Mouse (Mus musculus): ENCODE results near the gene Ier5.

Gene Ier5

DNA sequence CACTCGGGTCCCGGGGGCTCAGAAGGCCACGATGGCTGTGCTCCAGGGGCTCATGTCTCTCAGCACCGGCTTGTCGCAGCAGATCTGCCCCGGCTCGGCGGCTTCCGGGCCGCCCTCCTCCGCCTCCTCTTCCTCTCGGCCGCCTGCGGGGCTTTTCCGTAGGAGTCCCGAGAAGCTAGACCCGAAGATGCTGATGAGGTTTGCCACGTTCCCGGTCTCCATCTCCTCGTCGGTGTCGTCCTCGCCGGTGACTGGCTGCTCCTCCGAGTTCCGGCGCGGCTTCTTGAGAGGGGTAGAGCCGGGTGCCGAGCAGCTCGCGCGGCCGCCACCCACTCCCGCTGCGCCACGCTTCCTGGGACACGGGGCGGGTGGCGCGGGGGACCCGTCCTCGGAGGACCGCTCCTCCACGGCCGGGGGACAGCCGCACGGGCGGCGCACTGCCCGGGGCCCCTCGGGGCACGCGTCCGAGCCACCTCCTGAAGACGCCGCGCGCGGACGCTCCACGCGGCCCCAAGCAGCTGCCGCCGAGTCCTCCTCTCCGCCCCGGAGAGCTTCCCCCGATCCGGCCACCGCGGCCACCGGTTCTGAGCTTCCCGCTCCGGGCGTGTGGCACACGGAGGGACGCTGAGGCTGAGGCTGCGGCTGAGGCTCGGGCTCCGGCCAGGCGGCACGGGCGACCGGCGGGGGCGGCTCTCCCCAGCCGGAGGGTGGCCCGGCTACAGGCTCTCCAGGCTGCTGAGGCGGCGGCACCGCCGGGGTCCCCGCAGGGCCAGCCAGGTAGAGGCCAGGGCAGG is 753 bp downstream of the Ier5 start:
- peak; percentile 60 for DNase-seq (ENCODE audit: low spot score)

DNA sequence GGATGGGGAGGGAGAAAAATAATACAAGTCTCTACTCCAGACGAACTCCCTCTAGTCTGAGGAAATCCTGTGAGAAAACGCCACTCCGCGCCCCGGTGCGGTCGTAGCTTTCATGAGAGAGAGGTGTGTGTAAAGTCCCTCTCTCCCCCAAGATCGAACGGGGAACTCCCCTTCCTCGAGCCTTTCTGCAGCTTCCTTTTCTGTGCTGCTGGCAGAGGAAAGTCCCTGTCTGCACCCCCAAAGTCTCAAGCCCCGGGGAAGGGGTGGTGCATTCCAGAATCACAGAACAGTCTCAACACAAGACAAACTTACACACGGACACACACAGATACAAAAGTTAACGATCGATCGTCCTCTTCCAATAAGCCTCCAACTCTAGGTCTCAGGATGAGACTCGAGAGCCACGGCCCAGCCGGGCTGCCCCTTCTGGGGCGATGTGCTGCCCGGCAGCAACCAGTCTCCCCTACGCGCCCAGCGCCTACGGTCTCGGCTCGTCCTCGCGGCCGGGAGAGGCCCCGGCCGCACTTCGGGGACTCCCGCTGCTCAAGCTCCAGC is 1.4 kb downstream of the Ier5 start:
- peak; percentile 23 for DNase-seq (ENCODE audit: low spot score)

DNA sequence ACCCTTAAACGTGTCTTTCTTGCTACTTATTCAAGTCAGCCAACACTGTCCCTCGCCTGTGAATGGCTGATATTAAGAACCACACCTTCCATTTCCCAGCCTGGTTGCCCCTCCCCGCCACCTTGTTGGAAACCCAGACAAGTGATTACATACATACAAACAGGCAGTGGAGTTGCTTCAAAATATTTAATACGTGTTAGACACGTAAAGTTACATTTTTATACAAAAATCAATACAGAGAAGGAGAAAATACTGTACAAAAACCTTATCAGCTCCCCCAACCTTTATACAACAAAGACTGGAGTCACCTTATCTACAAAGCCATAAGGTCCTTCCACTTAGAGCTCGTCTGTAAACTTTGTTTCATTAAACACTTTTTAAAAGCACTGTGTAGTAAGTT is 2.1 kb downstream of the Ier5 start:
- no peak for DNase-seq (ENCODE audit: low spot score)

DNA sequence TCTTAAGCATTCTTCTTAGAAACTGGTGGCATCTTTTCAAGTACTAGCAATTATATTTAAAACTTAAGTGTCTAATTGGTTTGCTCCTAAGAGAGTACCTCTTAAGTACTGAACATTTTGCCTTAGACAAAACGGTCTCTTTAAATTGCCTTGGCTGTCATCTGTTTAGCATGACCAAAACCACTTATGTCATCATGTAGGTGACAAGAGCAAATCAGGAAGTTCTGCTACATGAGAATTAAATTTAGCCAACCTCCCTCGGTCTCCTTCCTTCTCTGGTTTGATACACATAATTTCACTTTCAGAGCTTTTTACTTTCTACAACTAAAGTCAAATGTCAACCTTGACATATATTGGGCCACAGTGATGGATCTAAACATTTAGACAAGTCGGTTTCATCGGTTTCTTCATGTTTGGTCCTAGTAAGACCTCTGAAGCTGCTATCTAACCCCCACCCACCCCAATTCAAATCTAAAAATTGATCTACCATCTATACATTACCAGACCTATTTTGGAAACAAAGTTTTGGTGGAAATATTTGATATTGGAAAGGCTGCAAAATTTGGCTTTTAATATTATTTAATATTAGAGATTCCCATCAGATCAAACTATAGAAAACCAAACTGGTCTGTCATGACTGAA is 2.7 kb downstream of the Ier5 start:
- no peak for DNase-seq (ENCODE audit: low spot score)

GRCm38 (mm10) chr1:155093971-155094707 is 5.3 kb downstream of the Ier5 start:
- no peak for DNase-seq (ENCODE audit: low spot score)

- no peak for DNase-seq (ENCODE audit: low spot score)
Measured at GRCm38 (mm10) chr1:155093145-155093791, 6.2 kb downstream of the Ier5 start.

- DNase-seq (ENCODE audit: low spot score) = peak; percentile 42
Measured at GRCm38 (mm10) chr1:155091842-155092800, 7.3 kb downstream of the Ier5 start.

GRCm38 (mm10) chr1:155091374-155091841 is 8.0 kb downstream of the Ier5 start:
- no peak for DNase-seq (ENCODE audit: low spot score)

DNA sequence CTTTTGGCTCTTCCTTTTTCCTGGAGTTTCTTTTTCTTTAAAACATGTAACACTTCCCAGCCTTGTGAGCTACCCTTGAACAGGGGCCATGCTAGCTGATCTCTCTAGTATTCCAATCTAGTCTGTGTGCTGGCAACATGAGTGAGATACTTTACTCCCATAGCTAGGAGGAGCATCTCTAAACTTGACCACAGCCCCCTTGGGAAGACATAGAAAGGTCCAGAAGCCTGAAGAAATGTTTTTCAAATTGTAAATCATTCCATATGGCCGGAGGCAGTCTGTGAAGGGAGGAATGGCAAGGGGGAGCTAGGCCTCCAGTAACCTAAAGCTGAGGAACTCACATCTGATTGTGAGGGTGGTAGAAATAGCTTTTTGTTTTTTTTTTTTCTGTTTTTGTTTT is 8.7 kb downstream of the Ier5 start:
- DNase-seq (ENCODE audit: low spot score) = no peak

DNA sequence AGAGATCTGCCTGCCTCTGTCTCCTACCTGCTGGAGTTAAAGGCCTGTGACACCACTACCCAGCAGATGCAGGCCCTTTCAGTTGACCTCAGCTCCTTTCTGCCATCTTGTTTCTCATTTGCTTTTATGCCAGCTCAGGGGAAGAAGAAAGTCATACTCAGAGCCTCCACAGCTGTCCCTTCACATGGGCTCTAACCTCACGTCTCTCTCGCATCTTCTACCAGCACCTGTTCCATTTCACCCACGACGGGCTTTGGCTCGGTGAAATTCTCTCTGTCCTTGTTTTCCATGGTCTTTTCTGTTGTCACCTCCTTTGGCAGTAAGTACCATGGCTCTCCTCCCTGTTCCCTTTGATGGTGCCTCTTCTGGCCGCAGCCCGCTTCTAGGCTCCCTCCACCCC is 9.1 kb downstream of the Ier5 start:
- DNase-seq (ENCODE audit: low spot score) = no peak

- no peak for DNase-seq (ENCODE audit: low spot score)
Measured at GRCm38 (mm10) chr1:155088847-155089603, 10.4 kb downstream of the Ier5 start.

DNA sequence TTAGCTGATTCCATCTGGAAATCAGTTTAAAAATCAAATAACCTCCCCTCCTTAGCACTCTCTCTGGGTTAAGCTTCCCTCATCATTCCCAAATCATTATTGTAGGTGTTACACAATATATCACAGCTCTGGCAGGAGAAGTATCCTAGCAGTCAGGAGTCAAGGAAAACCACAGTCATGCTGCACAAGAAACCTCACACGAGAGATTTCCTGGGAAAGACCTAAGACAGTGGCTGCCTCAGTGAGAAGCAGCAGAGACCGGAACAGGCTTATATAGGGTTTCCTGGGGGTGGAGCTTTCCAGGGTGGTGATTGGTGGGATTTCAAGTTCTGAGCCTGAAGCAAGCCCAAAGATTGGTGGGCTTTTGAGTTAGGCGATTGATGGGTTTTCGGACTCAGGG is 11.4 kb downstream of the Ier5 start:
- no peak for DNase-seq (ENCODE audit: low spot score)

GRCm38 (mm10) chr1:155086893-155087292 is 12.5 kb downstream of the Ier5 start:
- DNase-seq (ENCODE audit: low spot score) = no peak

- DNase-seq (ENCODE audit: low spot score) = no peak
Measured at GRCm38 (mm10) chr1:155086416-155086815, 13.0 kb downstream of the Ier5 start.

GRCm38 (mm10) chr1:155084839-155085238 is 14.6 kb downstream of the Ier5 start:
- DNase-seq (ENCODE audit: low spot score) = no peak

- DNase-seq (ENCODE audit: low spot score) = peak; percentile 89
Measured at GRCm38 (mm10) chr1:155083271-155084265, 15.9 kb downstream of the Ier5 start.

DNA sequence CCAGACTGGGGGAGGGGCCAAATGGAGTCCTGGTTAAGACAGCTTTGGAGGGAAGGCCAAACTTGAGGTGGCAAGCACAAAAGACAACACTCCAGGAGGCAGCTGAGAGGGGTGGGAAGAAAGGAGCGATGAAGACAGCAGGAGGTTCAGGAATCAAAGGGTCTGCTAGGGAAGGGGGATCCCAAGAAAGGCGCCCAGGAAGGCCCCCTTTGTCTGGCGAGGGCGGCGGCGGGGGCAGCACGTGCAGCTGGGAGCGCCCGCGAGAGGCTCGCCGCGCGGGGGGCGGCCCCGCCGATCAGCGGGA is 16.5 kb downstream of the Ier5 start:
- DNase-seq (ENCODE audit: low spot score) = no peak

DNA sequence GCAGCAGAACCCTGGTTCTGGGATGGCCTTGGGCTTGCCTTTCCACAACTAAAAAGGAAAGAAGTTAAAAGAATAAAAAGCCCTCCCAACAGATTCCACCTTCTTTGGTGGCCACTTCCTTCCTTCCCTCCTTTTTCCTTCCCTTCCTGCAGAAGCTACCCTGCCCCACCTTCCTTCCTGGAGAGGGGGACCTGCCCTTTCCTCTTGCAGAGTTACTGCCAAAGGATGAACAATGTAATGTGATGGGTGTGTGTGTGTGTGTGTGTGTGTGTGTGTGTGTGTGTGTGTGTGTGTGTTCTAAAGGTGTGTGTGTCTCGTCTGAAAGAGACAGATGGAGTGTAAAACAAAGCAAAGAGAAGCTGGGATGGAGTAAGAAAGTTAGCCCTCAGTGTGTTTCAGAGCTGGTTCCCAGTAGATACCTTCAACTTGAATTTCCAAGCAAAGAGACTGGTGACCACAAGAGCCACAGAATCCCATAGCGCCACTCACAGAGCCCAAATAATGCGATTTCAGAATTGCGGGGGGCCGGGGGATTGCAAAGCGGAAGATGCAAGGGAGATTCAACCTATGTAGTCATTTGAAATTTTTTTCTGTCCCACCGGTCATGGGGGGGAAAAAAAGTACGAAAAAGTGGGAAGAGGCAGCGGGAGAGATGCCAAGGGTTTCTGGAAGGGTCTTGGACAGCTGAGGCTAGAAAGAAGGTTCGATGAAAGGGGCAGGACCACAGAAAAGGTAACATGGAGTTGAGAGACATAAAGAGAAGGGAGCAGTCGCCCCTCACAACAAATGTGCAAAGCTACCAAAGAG is 17.1 kb downstream of the Ier5 start:
- DNase-seq (ENCODE audit: low spot score) = no peak
